Comparison of ENCODE assay signal across 7 mouse cellular contexts in genomic region chr3:68467941-68468687, GRCm38 (mm10).
DNase-seq lines count a peak whose midpoint lies in the region; ATAC-seq and TF ChIP-seq lines count a peak whose summit lies in the region.

No protein-coding gene starts in this region.

- DNase-seq in hindbrain, postnatal 0 days (ENCODE audit: low spot score), result peak; percentile 10
- peak; percentile 24 for DNase-seq in lung, postnatal 10 days
- DNase-seq in frontal cortex, postnatal 25 days (ENCODE audit: low spot score in 2 of 2), result no peak
- no peak for DNase-seq in frontal cortex, postnatal 36 days (ENCODE audit: low spot score in 2 of 2)

- H3K27me3 ChIP-seq in forebrain, embryonic 12.5 days, result peaks cover 4% of the 10 kb centered on the region; the same call in 1 of the 2 replicates
- H3K27me3 ChIP-seq in hindbrain, postnatal 0 days (ENCODE audit: insufficient read depth, low read length), result no peaks in the 10 kb centered on the region

- no peak for ATAC-seq in forebrain, embryonic 12.5 days (ENCODE audit: low FRiP score)
- ATAC-seq in hindbrain, postnatal 0 days, result no peak
- no peak for ATAC-seq in erythroid progenitor cell, adult 5-6 weeks (replicated peaks; ENCODE audit: low FRiP score, poor library complexity, severe bottlenecking)

- H3K9me3 ChIP-seq in forebrain, embryonic 12.5 days, result no peaks in the 10 kb centered on the region
- H3K9me3 ChIP-seq in hindbrain, postnatal 0 days (ENCODE audit: low read length), result no peaks in the 10 kb centered on the region

- no peak overlapping the region for H3K27ac ChIP-seq in brown adipose tissue, adult 24 weeks (replicated peaks; ENCODE audit: low read depth, low read length)
- H3K27ac ChIP-seq in forebrain, embryonic 12.5 days, result no peak overlapping the region
- no peak overlapping the region for H3K27ac ChIP-seq in hindbrain, postnatal 0 days

- no peaks in the 10 kb centered on the region for H3K36me3 ChIP-seq in forebrain, embryonic 12.5 days (replicated peaks)
- no peaks in the 10 kb centered on the region for H3K36me3 ChIP-seq in hindbrain, postnatal 0 days (ENCODE audit: insufficient read depth, low read length)

- no peaks in the 10 kb centered on the region for H3K4me1 ChIP-seq in brown adipose tissue, adult 24 weeks (ENCODE audit: control insufficient read depth, insufficient read depth, insufficient read length, low read length)
- peaks cover 13% of the 10 kb centered on the region for H3K4me1 ChIP-seq in forebrain, embryonic 12.5 days
- H3K4me1 ChIP-seq in hindbrain, postnatal 0 days (ENCODE audit: insufficient read depth, low read length), result peaks cover 6% of the 10 kb centered on the region; the same call in 1 of the 2 replicates

- WGBS in forebrain, embryonic 12.5 days, result under 1% methylated on average over 10 of the region's 10 CpGs
- WGBS in hindbrain, postnatal 0 days, result 7% methylated on average over 10 of the region's 10 CpGs

- peak overlapping the region; percentile 51 for H3K4me3 ChIP-seq in brown adipose tissue, adult 24 weeks (ENCODE audit: insufficient read depth, low read depth, low read length)
- peak overlapping the region; percentile 7; the same call in 1 of the 2 replicates for H3K4me3 ChIP-seq in forebrain, embryonic 12.5 days (replicated peaks)
- H3K4me3 ChIP-seq in hindbrain, postnatal 0 days (ENCODE audit: low read length), result no peak overlapping the region

- H3K4me2 ChIP-seq in forebrain, embryonic 12.5 days, result peak overlapping the region; percentile 45
- peak overlapping the region; percentile 41 for H3K4me2 ChIP-seq in hindbrain, postnatal 0 days (ENCODE audit: low read depth, low read length)

- TF ChIP-seq CTCF in hindbrain, postnatal 0 days (IDR thresholded peaks at IDR 0.05; ENCODE audit: low read depth), result no peak

- peak overlapping the region; percentile 17; the same call in 1 of the 2 replicates for H3K9ac ChIP-seq in forebrain, embryonic 12.5 days
- H3K9ac ChIP-seq in hindbrain, postnatal 0 days (replicated peaks; ENCODE audit: low read length), result no peak overlapping the region

Comparison
In these comparisons a context has a peak if more than half of its experiments do, and no peak if none do; other contexts are left out.
1. DNase-seq: peak in hindbrain, postnatal 0 days (single experiment) and lung, postnatal 10 days (single experiment); none in frontal cortex, postnatal 25 days (0 of 2) and frontal cortex, postnatal 36 days (0 of 2).